Mouse (Mus musculus) hindbrain, embryonic 10.5 days (tissue): ENCODE measurements around the gene Nsa2. TPM values are rescaled to one million over a fixed set of nuclear protein-coding genes. Genes with fewer than 3 reads are reported as not detected.
"Not testable (repeated sequence)": the region's sequence is repeated elsewhere in the genome, so short reads cannot be mapped to it uniquely, and the experiment has no call there.

Experiments
- DNase-seq: peaks from one replicate; pipeline ENCODE4 v3.0.0-alpha.2; 2017; ENCODE audit warnings: low spot score
- H3K27ac ChIP-seq: fragments of 300-500 bp; sonication (generic); 2 replicates; pipeline ENCODE4 v1.5.1; 2016; ENCODE audit warnings: mild to moderate bottlenecking, moderate library complexity
- H3K27me3 ChIP-seq: fragments of 300-500 bp; sonication (generic); 2 replicates; pipeline ENCODE4 v1.6.1; 2016; ENCODE audit warnings: mild to moderate bottlenecking; ENCODE audit not compliant: poor library complexity, insufficient read depth, severe bottlenecking
- H3K36me3 ChIP-seq: fragments of 300-500 bp; sonication (generic); 2 replicates; pipeline ENCODE4 v1.6.1; 2016; ENCODE audit warnings: mild to moderate bottlenecking, moderate library complexity
- H3K4me1 ChIP-seq: fragments of 300-500 bp; sonication (generic); replicated peaks from 2 replicates; pipeline ENCODE4 v1.6.1; 2016; ENCODE audit warnings: mild to moderate bottlenecking
- H3K4me3 ChIP-seq: fragments of 300-500 bp; sonication (generic); 2 replicates; pipeline ENCODE4 v1.5.1; 2016; ENCODE audit warnings: mild to moderate bottlenecking, moderate library complexity
- H3K9me3 ChIP-seq: fragments of 300-500 bp; sonication (generic); 2 replicates; pipeline ENCODE4 v1.6.1; 2016; ENCODE audit warnings: mild to moderate bottlenecking, moderate library complexity
- WGBS: fragments of 180-500 bp; shearing (Covaris S2); methylation state at CpG from one replicate; pipeline ENCODE4 v1.1.7; 2016; 5-methylcytosine and 5-hydroxymethylcytosine counted together
- polyA plus RNA-seq: library from polyadenylated mRNA; unstranded; fragments of >200 nt; fragmentation: Nextera tagmentation; extraction: Ambion mirVana; gene quantifications from 2 replicates; pipeline ENCODE4 v1.2.1, GENCODE M21; 2016

Nsa2 gene
- polyA plus RNA-seq = 43.5 and 63.0 TPM in 2 replicates

DNA sequence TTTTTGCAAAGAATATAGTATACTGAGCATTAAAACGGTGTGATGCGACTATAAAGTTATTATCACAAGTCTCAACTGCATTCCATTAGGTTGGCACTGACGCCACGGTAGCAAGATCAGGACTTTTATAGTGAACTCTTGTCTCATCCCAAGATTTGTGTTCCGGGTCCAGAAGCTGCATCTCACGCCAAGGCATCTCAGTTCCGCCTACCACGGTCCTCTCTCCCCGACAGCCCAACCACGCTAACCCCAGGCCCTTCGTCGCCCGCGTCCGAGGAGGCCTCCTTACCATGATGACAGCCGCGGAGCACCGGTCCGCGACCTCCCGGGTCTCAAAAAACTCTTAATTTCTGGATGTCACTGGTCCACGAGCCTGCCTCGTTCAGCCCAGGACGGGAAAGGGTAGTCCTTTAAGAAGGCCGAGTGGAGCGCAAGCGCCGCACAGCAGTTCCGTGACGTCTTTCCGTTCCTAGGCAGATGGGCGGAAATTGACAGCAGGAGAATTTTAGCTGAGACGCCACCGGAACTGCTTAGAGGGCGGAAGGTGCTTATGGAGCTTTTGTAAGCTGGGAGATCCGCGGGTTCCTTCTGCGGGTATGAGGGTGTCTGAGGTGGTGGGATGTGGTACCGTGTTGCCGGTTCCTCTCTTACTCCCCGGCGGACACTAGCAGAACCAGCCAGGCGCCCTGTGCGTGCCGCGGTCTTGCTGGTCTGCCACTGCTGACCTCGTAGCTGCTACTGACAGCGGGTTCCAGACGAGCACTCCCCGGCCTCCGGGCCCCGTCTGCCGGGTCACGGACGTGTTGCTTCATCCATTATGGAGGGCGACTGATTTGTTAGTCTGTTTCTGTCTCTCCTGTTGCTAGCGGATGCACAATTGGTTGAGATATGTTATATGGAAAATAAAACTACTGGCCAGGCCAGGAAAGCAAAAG, at the start of gene Nsa2, which contains the start of gene Gfm2:
Gene Nsa2 (minus strand): TSS at position 472 of the 935 bp plus-strand sequence.
Gene Gfm2 (plus strand): TSS at position 472 of the 935 bp plus-strand sequence.
- no peaks in the 10 kb centered on the region for H3K9me3 ChIP-seq
- peaks cover 39% of the 10 kb centered on the region for H3K36me3 ChIP-seq
- H3K4me3 ChIP-seq = peak within 1 kb of the TSS; percentile 70
- no peaks in the 10 kb centered on the region for H3K27me3 ChIP-seq
- DNase-seq = peak; percentile 91
- peak within 1 kb of the TSS; percentile 90 for H3K27ac ChIP-seq
- under 1% methylated on average over 57 of the region's 57 CpGs for WGBS
- peaks cover 12% of the 10 kb centered on the region; the same call in 1 of the 2 replicates for H3K4me1 ChIP-seq

- no peak overlapping the region for H3K4me3 ChIP-seq
- H3K4me1 ChIP-seq = no peaks in the 10 kb centered on the region
- no peak for DNase-seq
- H3K27ac ChIP-seq = no peak overlapping the region
- H3K27me3 ChIP-seq = no peaks in the 10 kb centered on the region
- H3K9me3 ChIP-seq = no peaks in the 10 kb centered on the region
- WGBS = 83% methylated on average over 4 of the region's 4 CpGs
- H3K36me3 ChIP-seq = peaks cover 11% of the 10 kb centered on the region
Measured at GRCm38 (mm10) chr13:97186346-97186745, 48.6 kb upstream of the Nsa2 start.

DNA sequence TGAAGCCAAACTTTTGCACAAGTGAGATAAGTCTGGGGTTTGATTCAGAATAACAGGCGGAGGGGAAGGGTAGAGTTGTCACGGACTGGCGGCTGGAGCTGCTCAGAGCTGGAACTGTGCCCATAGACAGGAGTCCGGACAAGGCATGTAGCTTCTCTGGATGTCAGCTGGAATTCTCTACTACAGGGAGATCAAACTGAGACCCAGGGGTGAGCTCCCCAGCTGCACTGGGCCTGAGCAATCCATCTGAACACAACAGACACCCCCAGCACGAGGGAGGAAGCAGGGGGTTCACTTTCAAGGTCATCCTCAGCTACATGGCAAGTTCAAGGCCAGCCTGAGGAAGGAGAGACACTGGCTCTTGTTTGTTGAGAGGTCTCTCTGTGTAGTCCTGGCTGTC, 46.9 kb upstream of the Nsa2 start:
- DNase-seq = no peak
- Histone ChIP-seq H3K4me1 (no peaks in the 10 kb centered on the region; the same call in 1 of the 2 replicates), H3K36me3 (peaks cover 21% of the 10 kb centered on the region), H3K4me3 (no peak overlapping the region), H3K27me3 (no peaks in the 10 kb centered on the region), H3K27ac (no peak overlapping the region), H3K9me3 (no peaks in the 10 kb centered on the region)
- 86% methylated on average over 5 of the region's 5 CpGs for WGBS

DNA sequence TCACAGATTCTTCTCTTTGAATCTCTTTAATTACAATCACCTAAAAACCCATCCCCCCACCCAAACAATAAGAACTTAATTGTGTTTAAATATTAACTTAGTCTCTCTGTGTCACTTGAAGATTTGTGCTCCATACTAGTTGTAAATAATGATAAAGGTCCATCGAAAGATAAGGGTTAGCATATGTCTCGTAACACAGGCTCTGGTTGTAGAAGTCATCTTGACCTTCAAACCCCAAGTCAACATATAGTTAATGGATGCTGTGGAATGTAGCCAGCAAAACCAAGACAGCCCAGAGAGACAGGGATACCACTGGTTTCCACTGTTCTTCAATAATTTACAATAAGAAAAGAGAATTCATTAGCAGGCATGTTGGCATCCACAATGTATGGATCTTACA, 46.4 kb upstream of the Nsa2 start:
- H3K4me1 ChIP-seq = no peaks in the 10 kb centered on the region; the same call in 1 of the 2 replicates
- no peak for DNase-seq
- H3K4me3 ChIP-seq = no peak overlapping the region
- no peaks in the 10 kb centered on the region for H3K27me3 ChIP-seq
- no peaks in the 10 kb centered on the region for H3K9me3 ChIP-seq
- H3K27ac ChIP-seq = no peak overlapping the region
- WGBS = 93% methylated on average over 2 of the region's 2 CpGs
- peaks cover 25% of the 10 kb centered on the region for H3K36me3 ChIP-seq

DNA sequence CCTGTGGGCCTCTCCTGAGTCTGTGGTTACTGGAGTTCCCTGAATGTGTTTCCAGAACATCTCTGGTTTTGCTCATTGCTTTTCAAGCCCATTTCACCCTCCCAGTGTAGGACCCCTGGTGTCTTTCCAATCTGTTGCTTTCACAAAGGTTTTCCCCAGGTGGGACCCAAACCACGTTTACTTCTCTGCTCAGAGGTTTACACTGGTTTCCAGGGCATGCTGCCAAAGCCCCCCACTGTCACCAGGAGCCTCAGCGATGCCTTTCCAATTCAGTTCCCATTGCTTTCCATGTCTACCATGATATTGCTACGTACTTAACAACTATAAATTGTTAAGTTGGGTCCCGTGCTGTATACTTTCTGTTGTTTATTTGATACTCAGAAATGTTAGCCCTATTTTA, 45.1 kb upstream of the Nsa2 start:
- Histone ChIP-seq H3K4me1 (no peaks in the 10 kb centered on the region; the same call in 1 of the 2 replicates), H3K4me3 (no peak overlapping the region), H3K27me3 (no peaks in the 10 kb centered on the region), H3K27ac (no peak overlapping the region), H3K9me3 (no peaks in the 10 kb centered on the region), H3K36me3 (peaks cover 38% of the 10 kb centered on the region)
- WGBS = 77% methylated on average over 4 of the region's 4 CpGs
- no peak for DNase-seq

DNA sequence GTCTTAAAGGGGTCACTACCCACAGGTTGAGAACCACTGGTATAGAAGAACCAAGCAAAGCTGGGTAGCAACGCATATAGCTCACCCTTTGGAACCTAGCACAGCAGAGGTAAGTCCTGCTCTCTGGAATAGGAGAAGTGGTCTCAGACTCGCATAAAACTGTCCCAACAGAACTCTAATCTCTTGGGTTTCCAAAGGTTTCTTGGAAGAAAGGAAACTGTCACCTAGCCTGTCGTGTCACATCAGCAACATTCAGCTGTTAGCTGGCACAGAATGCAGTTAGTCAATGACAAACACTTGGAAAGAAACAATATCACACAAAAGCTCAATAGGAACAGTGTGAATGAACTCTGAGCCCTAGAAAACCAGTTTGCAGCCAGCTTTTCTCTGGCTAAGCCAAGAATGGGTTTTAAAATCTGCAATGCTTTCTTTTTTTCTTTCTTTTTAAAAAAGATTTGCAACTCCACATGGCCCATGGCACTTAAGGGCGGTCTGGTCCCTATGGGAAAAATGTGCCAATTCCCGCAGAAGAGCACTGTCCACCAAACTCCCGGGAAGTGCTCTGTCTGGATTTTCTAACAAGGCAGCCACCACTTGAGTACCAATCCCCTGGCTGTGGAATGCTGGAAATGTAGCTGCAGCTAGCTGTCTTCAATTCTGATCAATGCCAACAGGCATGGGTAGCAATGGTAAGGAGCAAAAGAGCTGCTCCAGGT, 42.5 kb upstream of the Nsa2 start:
- no peaks in the 10 kb centered on the region; the same call in 1 of the 2 replicates for H3K4me1 ChIP-seq
- no peaks in the 10 kb centered on the region for H3K27me3 ChIP-seq
- WGBS = 60% methylated on average over 6 of the region's 6 CpGs
- no peak overlapping the region for H3K27ac ChIP-seq
- H3K9me3 ChIP-seq = no peaks in the 10 kb centered on the region
- H3K36me3 ChIP-seq = peaks cover 62% of the 10 kb centered on the region
- no peak for DNase-seq
- H3K4me3 ChIP-seq = no peak overlapping the region

GRCm38 (mm10) chr13:97178943-97179342, 41.2 kb upstream of the Nsa2 start:
- no peaks in the 10 kb centered on the region for H3K27me3 ChIP-seq
- no peaks in the 10 kb centered on the region for H3K9me3 ChIP-seq
- DNase-seq = no peak
- no peaks in the 10 kb centered on the region; the same call in 1 of the 2 replicates for H3K4me1 ChIP-seq
- WGBS = 66% methylated on average over 7 of the region's 7 CpGs
- peaks cover 75% of the 10 kb centered on the region for H3K36me3 ChIP-seq
- no peak overlapping the region for H3K4me3 ChIP-seq
- H3K27ac ChIP-seq = no peak overlapping the region

DNA sequence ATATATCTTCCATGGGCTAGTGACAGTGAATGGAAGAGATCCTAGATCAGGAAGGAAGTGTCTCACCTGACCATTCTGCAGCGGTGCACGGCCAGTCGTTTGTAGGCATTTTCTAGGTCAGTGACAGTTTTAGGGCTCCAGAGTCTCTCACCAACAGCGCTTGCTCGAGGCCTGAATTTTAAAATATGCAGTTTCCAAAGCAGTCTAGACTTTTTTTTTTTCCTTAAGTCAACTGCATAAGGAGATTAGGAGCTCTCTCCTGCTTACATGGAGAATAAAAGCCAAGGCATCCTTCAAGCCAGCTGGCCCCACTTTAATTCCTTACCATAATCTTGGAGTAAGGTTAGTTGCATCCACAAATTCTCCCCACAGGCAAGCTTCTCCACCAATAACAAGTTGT, 39.0 kb upstream of the Nsa2 start:
- WGBS = 91% methylated on average over 5 of the region's 5 CpGs
- no peak for DNase-seq
- peaks cover 89% of the 10 kb centered on the region for H3K36me3 ChIP-seq

DNA sequence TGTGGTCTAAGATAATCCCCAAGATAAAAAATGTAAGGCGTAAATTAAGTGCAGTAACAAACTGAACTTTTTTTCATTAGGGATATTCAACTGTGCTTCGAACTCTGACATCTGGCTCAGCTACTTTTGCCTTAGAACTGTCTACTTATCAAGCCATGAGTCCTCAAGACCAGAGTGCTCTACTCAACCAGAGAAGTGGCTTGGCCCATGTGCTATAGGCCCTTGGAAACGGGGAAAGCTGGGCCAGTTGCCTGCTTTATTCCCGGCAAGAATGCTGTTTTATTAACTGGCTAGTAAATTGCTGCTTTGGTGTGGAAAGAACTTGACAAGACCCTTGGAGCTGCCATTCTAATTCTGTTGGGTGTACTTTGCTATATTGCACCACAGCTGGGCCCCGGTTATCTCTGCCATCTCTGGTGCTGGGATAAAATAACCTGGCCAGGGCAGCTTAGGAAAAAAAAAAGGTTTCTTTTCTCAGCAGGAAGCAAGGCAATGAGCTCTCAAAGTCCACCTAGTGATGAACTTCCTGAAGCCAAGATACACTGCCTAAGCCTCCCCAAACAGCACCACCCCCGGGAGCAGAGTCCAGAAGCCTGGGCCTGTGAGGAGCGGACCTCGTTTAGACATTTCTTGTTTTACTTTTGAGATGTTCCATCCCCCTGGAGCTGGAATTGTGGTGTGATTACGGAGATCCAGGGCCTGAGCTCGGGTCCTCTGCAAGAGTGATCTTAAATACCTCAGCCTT, 38.0 kb upstream of the Nsa2 start:
- peaks cover 96% of the 10 kb centered on the region for H3K36me3 ChIP-seq

More for the DNA sequence above, 39.0 kb upstream of the Nsa2 start:
- H3K27me3 ChIP-seq = no peaks in the 10 kb centered on the region
- H3K4me1 ChIP-seq = no peaks in the 10 kb centered on the region; the same call in 1 of the 2 replicates
- no peak overlapping the region for H3K4me3 ChIP-seq
- H3K9me3 ChIP-seq = no peaks in the 10 kb centered on the region
- H3K27ac ChIP-seq = no peak overlapping the region

DNA sequence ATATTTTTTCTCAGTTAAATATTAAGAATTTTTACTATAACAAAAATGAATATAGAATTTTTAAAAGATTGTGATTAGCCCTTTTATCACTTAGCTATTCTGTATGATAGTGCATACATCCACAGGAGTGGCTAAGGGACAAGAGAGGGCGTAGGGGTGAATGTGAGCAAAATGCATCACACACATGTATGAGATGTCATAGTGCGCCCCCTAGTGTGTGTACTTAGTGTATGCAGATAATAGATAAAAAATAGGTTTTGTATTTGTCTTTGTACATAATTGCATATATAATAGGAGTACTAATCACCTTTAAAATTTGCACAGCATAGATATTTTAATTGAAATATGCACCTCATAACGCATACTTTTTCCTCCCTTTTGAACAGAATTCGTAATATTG, 8.1 kb upstream of the Nsa2 start:
- no peaks in the 10 kb centered on the region for H3K27me3 ChIP-seq
- no peak overlapping the region for H3K4me3 ChIP-seq
- no peaks in the 10 kb centered on the region for H3K4me1 ChIP-seq
- H3K27ac ChIP-seq = no peak overlapping the region
- 64% methylated on average over 4 of the region's 4 CpGs for WGBS
- no peaks in the 10 kb centered on the region for H3K9me3 ChIP-seq
- H3K36me3 ChIP-seq = peaks cover 80% of the 10 kb centered on the region
- no peak for DNase-seq

More for the DNA sequence above, 38.0 kb upstream of the Nsa2 start:
- DNase-seq = no peak
- Histone ChIP-seq H3K9me3 (no peaks in the 10 kb centered on the region), H3K27me3 (no peaks in the 10 kb centered on the region), H3K4me1 (no peaks in the 10 kb centered on the region; the same call in 1 of the 2 replicates), H3K27ac (no peak overlapping the region), H3K4me3 (no peak overlapping the region)
- 92% methylated on average over 10 of the region's 10 CpGs for WGBS

- no peaks in the 10 kb centered on the region for H3K9me3 ChIP-seq
- H3K27me3 ChIP-seq = no peaks in the 10 kb centered on the region
- no peak overlapping the region for H3K27ac ChIP-seq
- no peak for DNase-seq
- H3K4me3 ChIP-seq = no peak overlapping the region
- H3K4me1 ChIP-seq = 0 out of 2 replicates have a peak, but pooled peaks cover 7% of the 10 kb centered on the region
- 90% methylated on average over 7 of the region's 7 CpGs for WGBS
- H3K36me3 ChIP-seq = peaks cover 45% of the 10 kb centered on the region
Measured at GRCm38 (mm10) chr13:97142321-97142720, 4.6 kb upstream of the Nsa2 start.

DNA sequence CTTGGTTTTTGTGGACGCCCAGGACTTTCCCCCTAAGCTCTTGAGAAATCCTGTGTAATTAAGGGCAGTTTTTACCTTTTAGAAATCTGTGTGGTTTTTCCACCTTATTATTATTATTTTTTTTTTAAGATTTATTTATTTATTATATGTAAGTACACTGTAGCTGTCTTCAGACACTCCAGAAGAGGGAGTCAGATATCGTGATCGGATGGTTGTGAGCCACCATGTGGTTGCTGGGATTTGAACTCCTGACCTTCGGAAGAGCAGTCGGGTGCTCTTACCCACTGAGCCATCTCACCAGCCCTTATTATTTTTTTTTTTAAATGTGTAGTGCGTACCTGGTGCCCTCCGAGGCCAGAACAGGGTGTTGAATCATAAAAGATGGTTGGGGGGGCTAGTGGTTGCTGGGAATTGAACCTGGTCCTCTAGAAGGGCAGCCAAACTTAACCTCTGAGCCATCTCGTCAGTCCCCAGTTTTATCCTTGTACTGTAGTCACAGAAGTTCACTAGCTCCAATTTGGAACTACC, 731 bp upstream of the Nsa2 start:
- not testable (repeated sequence) for H3K9me3 ChIP-seq, DNase-seq, H3K27me3 ChIP-seq
- 34% methylated on average over 8 of the region's 8 CpGs for WGBS
- Histone ChIP-seq H3K4me1 (peaks cover 12% of the 10 kb centered on the region; the same call in 1 of the 2 replicates), H3K4me3 (peak overlapping the region; percentile 70), H3K27ac (peak overlapping the region; percentile 90), H3K36me3 (peaks cover 39% of the 10 kb centered on the region)
